Mouse (Mus musculus) testis, adult 2 months (tissue): ENCODE data around the gene Cdk13.

Source experiments
- CTCF ChIP-seq: fragments of 200-500 bp; IDR thresholded peaks from 2 replicates; pipeline ENCODE4 v1.5.1; 2012; ENCODE audit warnings: low read depth, mild to moderate bottlenecking, inconsistent platforms, low read length, moderate library complexity; ENCODE audit not compliant: control insufficient read depth, insufficient read depth, insufficient replicate concordance
- POLR2A ChIP-seq: fragments of 200-500 bp; IDR thresholded peaks from 2 replicates; pipeline ENCODE4 v1.6.1; 2012; ENCODE audit warnings: low read depth, mild to moderate bottlenecking, inconsistent platforms, low read length, moderate library complexity; ENCODE audit not compliant: control insufficient read depth

DNA sequence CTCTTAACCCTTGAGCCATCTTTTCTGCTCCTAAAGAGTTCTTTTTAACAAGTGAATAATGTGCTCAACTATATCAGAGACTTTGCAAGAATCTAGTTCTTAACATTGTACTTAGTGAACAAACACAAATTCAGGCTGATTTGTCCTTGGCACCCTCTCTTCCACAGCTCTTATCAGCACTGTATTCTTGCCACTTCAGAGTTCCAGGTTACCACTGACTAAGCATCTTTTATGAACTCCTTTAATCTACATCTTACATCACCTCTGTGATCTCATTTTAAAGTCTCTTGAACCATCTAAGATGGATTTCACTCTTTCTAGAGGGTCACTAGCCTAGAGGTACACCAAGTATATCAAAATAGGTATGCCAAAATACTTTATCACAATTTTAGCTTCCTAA lies 29.5 kb downstream of the Cdk13 start:
- no peak for TF ChIP-seq CTCF
- TF ChIP-seq POLR2A: no peak
